Mouse (Mus musculus) cortical plate, adult 2 months (tissue): ENCODE measurements around the gene Map3k20.

Experiments
- CTCF ChIP-seq: fragments of 200-500 bp; IDR thresholded peaks from 2 replicates; pipeline ENCODE4 v1.5.1; 2011; ENCODE audit warnings: mild to moderate bottlenecking, control low read depth, low read length; ENCODE audit not compliant: insufficient read depth; ENCODE audit errors: extremely low read depth
- POLR2A ChIP-seq: fragments of 200-500 bp; IDR thresholded peaks from 2 replicates; pipeline ENCODE4 v1.6.1; 2011; ENCODE audit warnings: mild to moderate bottlenecking, low read length, control low read depth; ENCODE audit not compliant: insufficient read depth; ENCODE audit errors: extremely low read depth

DNA sequence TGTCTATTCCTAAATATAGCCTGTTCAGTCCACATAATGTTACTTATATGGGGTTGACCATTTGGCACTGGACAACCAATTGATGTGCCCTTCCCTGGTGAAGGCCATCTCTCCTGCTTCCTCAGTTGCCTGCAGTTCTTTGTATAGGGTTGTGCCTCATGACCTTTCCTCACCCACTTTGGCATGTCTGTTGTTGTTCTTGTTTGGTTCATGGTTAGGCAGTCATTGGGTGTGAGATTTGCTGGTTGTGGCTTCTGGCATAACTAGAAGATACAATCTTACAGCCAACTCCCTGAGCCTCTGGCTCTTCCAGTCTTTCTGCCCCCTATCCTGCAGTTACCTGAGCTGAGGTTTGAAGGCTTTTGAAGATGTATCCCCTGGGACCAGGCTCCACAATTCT lies 67.3 kb downstream of the Map3k20 start:
- TF ChIP-seq POLR2A (no peak), CTCF (no peak)
